ENCODE assay signal across 8 mouse cellular contexts in the genomic region with DNA sequence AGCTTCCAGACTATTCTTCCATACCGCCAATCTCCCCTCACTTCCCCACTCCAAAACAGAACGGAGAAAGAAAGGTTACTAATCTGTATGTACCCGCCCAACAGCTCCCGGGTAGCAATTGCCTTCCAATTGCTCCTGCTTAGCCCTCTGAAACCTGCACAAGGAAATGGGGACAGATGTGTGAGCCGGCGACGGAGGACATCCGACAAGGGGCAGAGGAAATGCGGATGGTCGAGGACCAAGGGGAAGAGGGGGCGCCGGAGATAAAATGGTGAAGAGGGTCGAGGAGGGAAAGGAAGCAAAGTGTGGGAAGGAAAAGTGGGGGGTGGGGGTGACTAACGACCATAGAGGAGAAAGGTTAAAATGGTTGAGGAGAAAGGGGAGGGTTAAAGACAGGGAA. TPM values are rescaled to one million over a fixed set of nuclear protein-coding genes. Genes with fewer than 3 reads are reported as not detected.
DNase-seq lines count a peak whose midpoint lies in the region; ATAC-seq and TF ChIP-seq lines count a peak whose summit lies in the region.

No protein-coding gene starts in this region.

- peak overlapping the region; percentile 95 for H3K9ac ChIP-seq in hindbrain, postnatal 0 days (replicated peaks; ENCODE audit: low read length)

- H3K4me3 ChIP-seq in C2C12 (ENCODE audit: insufficient read depth, poor library complexity, severe bottlenecking): peak overlapping the region; percentile 59
- peak overlapping the region; percentile 96 for H3K4me3 ChIP-seq in cortical plate, adult 2 months (ENCODE audit: insufficient read depth, low read length)
- peak overlapping the region; percentile 87 for H3K4me3 ChIP-seq in hindbrain, postnatal 0 days (ENCODE audit: low read length)
- H3K4me3 ChIP-seq in midbrain, embryonic 10.5 days: peak overlapping the region; percentile 81

- no peaks in the 10 kb centered on the region for H3K27me3 ChIP-seq in C2C12 (ENCODE audit: control insufficient read depth, insufficient read depth, insufficient read length)
- H3K27me3 ChIP-seq in hindbrain, postnatal 0 days (ENCODE audit: insufficient read depth, low read length): no peaks in the 10 kb centered on the region
- H3K27me3 ChIP-seq in midbrain, embryonic 10.5 days (ENCODE audit: low read depth, poor library complexity, severe bottlenecking): no peaks in the 10 kb centered on the region

- H3K79me2 ChIP-seq in C2C12 (ENCODE audit: control insufficient read depth, insufficient read depth): peaks cover 52% of the 10 kb centered on the region

- DNase-seq in gastrocnemius, postnatal 10 days: peak; percentile 15
- no peak for DNase-seq in gastrocnemius, adult 8-10 months (ENCODE audit: low spot score in 2 of 2)
- no peak for DNase-seq in hindbrain, postnatal 0 days (ENCODE audit: low spot score)
- no peak for DNase-seq in midbrain, embryonic 10.5 days (ENCODE audit: low spot score)
- no peak for DNase-seq in frontal cortex, postnatal 25 days (ENCODE audit: low spot score in 2 of 2)

- WGBS in hindbrain, postnatal 0 days: under 1% methylated on average over 14 of the region's 14 CpGs
- 2% methylated on average over 14 of the region's 14 CpGs for WGBS in midbrain, embryonic 10.5 days

- peak overlapping the region; percentile 73 for H3K4me2 ChIP-seq in hindbrain, postnatal 0 days (ENCODE audit: low read depth, low read length)

- no peaks in the 10 kb centered on the region for H3K9me3 ChIP-seq in hindbrain, postnatal 0 days (ENCODE audit: low read length)
- peaks cover 3% of the 10 kb centered on the region; the same call in 1 of the 2 replicates for H3K9me3 ChIP-seq in midbrain, embryonic 10.5 days (replicated peaks)

- H3K4me1 ChIP-seq in cortical plate, adult 2 months (ENCODE audit: control insufficient read depth, insufficient read depth, low read length): peaks cover 9% of the 10 kb centered on the region
- H3K4me1 ChIP-seq in hindbrain, postnatal 0 days (ENCODE audit: insufficient read depth, low read length): peaks cover 10% of the 10 kb centered on the region
- peaks cover 25% of the 10 kb centered on the region for H3K4me1 ChIP-seq in midbrain, embryonic 10.5 days

- no peaks in the 10 kb centered on the region for H3K36me3 ChIP-seq in C2C12 (ENCODE audit: control insufficient read depth, insufficient read depth)
- no peaks in the 10 kb centered on the region for H3K36me3 ChIP-seq in hindbrain, postnatal 0 days (ENCODE audit: insufficient read depth, low read length)
- peaks cover 17% of the 10 kb centered on the region for H3K36me3 ChIP-seq in midbrain, embryonic 10.5 days

- no peak; the same call in 1 of the 2 replicates for ATAC-seq in hindbrain, postnatal 0 days
- no peak for ATAC-seq in erythroid progenitor cell, adult 5-6 weeks (replicated peaks; ENCODE audit: low FRiP score, poor library complexity, severe bottlenecking)

- TF ChIP-seq POLR2A in cortical plate, adult 2 months (IDR thresholded peaks at IDR 0.05; ENCODE audit: extremely low read depth, insufficient read depth, low read length): no peak

- peak overlapping the region; percentile 83 for H3ac ChIP-seq in C2C12 (ENCODE audit: control insufficient read depth, insufficient read length, low read depth)

- H3K79me3 ChIP-seq in C2C12 (ENCODE audit: low read depth): peaks cover 42% of the 10 kb centered on the region

- no peak for TF ChIP-seq CTCF in C2C12 (IDR thresholded peaks at IDR 0.05; ENCODE audit: control insufficient read depth, insufficient read depth, insufficient read length)
- TF ChIP-seq CTCF in cortical plate, adult 2 months (IDR thresholded peaks at IDR 0.05; ENCODE audit: extremely low read depth, insufficient read depth, low read length): no peak
- no peak for TF ChIP-seq CTCF in hindbrain, postnatal 0 days (IDR thresholded peaks at IDR 0.05; ENCODE audit: low read depth)

- peak overlapping the region; percentile 91 for H3K27ac ChIP-seq in cortical plate, adult 2 months (ENCODE audit: insufficient read depth, low read length)
- H3K27ac ChIP-seq in hindbrain, postnatal 0 days: peak overlapping the region; percentile 94
- H3K27ac ChIP-seq in midbrain, embryonic 10.5 days (replicated peaks): peak overlapping the region; percentile 97

TF ChIP-seq in C2C12, 6 proteins besides CTCF, POLR2A, EP300 and RAD21:
- no peak for TF ChIP-seq FOSL1 (IDR thresholded peaks at IDR 0.05; ENCODE audit: insufficient read depth, low read length, poor library complexity, severe bottlenecking)
- no peak for TF ChIP-seq CEBPB (IDR thresholded peaks at IDR 0.05; ENCODE audit: low read depth)
- no peak for TF ChIP-seq MAX (IDR thresholded peaks at IDR 0.05)
- TF ChIP-seq USF1 (IDR thresholded peaks at IDR 0.05; ENCODE audit: low read depth): no peak
- no peak for TF ChIP-seq MYOG (IDR thresholded peaks at IDR 0.05; ENCODE audit: control insufficient read depth, extremely low read depth, insufficient read length)
- no peak for TF ChIP-seq MYOD1 (IDR thresholded peaks at IDR 0.05; ENCODE audit: control insufficient read depth, insufficient read length, low read depth)

RNA-seq across cellular contexts. Expression of a gene that starts 0.6 kb away (rescaled TPM):
- 10 to 100 TPM; 32.8 to 33.8 TPM for total RNA-seq in gastrocnemius, postnatal 10 days (2021)
- total RNA-seq in gastrocnemius, adult 8-10 months (2022): 10 to 100 TPM; 58.6 to 67.0 (median 65.0) TPM
- polyA plus RNA-seq in C2C12 (2012; fragmentation: generic; extraction: Trizol): 5.4 TPM
- 47.2 and 47.5 TPM in 2 replicates for polyA plus RNA-seq in cortical plate, adult 2 months (2012; rRNA removed)
- total RNA-seq in hindbrain, postnatal 0 days (2014; rRNA removed): 108 and 115 TPM in 2 replicates
- 22.0 and 24.0 TPM in 2 replicates for polyA plus RNA-seq in hindbrain, postnatal 0 days (2015; fragmentation: Nextera tagmentation; extraction: Ambion mirVana)
- 13.2 and 18.5 TPM in 2 replicates for polyA plus RNA-seq in midbrain, embryonic 10.5 days (2016; fragmentation: Nextera tagmentation; extraction: Ambion mirVana)
- 3.8 and 5.0 TPM in 2 replicates for total RNA-seq in erythroid progenitor cell, adult 5-6 weeks (2015; ENCODE audit: low replicate concordance)
- 2.0 and 4.5 TPM in 2 replicates for total RNA-seq in erythroid progenitor cell, adult 5-6 weeks (2017; ENCODE audit: low replicate concordance)

RNA-seq across cellular contexts. Expression of a gene that starts 27.7 kb away (rescaled TPM):
- total RNA-seq in gastrocnemius, postnatal 10 days (2021): 10 to 100 TPM; 21.7 to 24.4 TPM
- total RNA-seq in gastrocnemius, adult 8-10 months (2022): 10 to 100 TPM; 26.4 to 40.8 (median 33.7) TPM
- polyA plus RNA-seq in C2C12 (2012; fragmentation: generic; extraction: Trizol): 66.4 TPM
- polyA plus RNA-seq in cortical plate, adult 2 months (2012; rRNA removed): 17.5 and 20.7 TPM in 2 replicates
- 31.7 and 35.9 TPM in 2 replicates for total RNA-seq in hindbrain, postnatal 0 days (2014; rRNA removed)
- 50.8 and 54.2 TPM in 2 replicates for polyA plus RNA-seq in hindbrain, postnatal 0 days (2015; fragmentation: Nextera tagmentation; extraction: Ambion mirVana)
- polyA plus RNA-seq in midbrain, embryonic 10.5 days (2016; fragmentation: Nextera tagmentation; extraction: Ambion mirVana): 66.1 and 76.5 TPM in 2 replicates
- 2.5 TPM in 1 of 2 replicates, not detected in the other for total RNA-seq in erythroid progenitor cell, adult 5-6 weeks (2015; ENCODE audit: low replicate concordance)
- 2.8 and 11.9 TPM in 2 replicates for total RNA-seq in erythroid progenitor cell, adult 5-6 weeks (2017; ENCODE audit: low replicate concordance)

Comparison
In these comparisons a context has a peak if more than half of its experiments do, and no peak if none do; other contexts are left out.
1. RNA of a gene that starts 0.6 kb away (total RNA-seq): 108 to 115 TPM in hindbrain, postnatal 0 days, 58.6 to 67.0 TPM in gastrocnemius, adult 8-10 months and 32.8 to 33.8 TPM in gastrocnemius, postnatal 10 days; 2.0 to 5.0 TPM in erythroid progenitor cell, adult 5-6 weeks; every median in the first group is over 4 times any median in the second.
2. Peak in every context shown above with its lines, with median percentiles within 50 percentile points of each other: H3K4me3 ChIP-seq and H3K27ac ChIP-seq.